Mouse (Mus musculus) forebrain, embryonic 14.5 days (tissue): ENCODE results near the gene Mettl27. TPM values are rescaled to one million over a fixed set of nuclear protein-coding genes. Genes with fewer than 3 reads are reported as not detected.

Source experiments
- ATAC-seq: fragments of 200-750 bp; cut with Nextera tagmentation; 2 replicates; pipeline ENCODE4 v1.8.0; 2017; ENCODE audit warnings: mild to moderate bottlenecking, moderate library complexity
- DNase-seq: peaks from one replicate; pipeline ENCODE4 v3.0.0-alpha.2; 2015; ENCODE audit warnings: low spot score
- H3K27ac ChIP-seq: fragments of 300-500 bp; sonication (generic); 2 replicates; pipeline ENCODE4 v1.5.1; 2014; ENCODE audit warnings: low read depth, mild to moderate bottlenecking, control low read depth, low read length, moderate library complexity
- H3K27me3 ChIP-seq: fragments of 300-500 bp; sonication (generic); replicated peaks from 2 replicates; pipeline ENCODE4 v1.6.1; 2014; ENCODE audit warnings: low read length, control low read depth, mixed read lengths; ENCODE audit not compliant: control insufficient read depth, insufficient read depth
- H3K36me3 ChIP-seq: fragments of 300-500 bp; sonication (generic); 2 replicates; pipeline ENCODE4 v1.6.1; 2014; ENCODE audit warnings: low read length, control low read depth; ENCODE audit not compliant: control insufficient read depth, insufficient read depth
- H3K4me1 ChIP-seq: fragments of 300-500 bp; sonication (generic); 2 replicates; pipeline ENCODE4 v1.6.1; 2014; ENCODE audit warnings: antibody characterized with exemption, low read length, control low read depth; ENCODE audit not compliant: control insufficient read depth, insufficient read depth
- H3K4me2 ChIP-seq: fragments of 300-500 bp; sonication (generic); 2 replicates; pipeline ENCODE4 v1.6.1; 2014; ENCODE audit warnings: mild to moderate bottlenecking, control low read depth, low read length
- H3K4me3 ChIP-seq: fragments of 300-500 bp; sonication (generic); 2 replicates; pipeline ENCODE4 v1.5.1; 2014; ENCODE audit warnings: low read depth, low read length, control low read depth
- H3K9ac ChIP-seq: fragments of 300-500 bp; sonication (generic); 2 replicates; pipeline ENCODE4 v1.6.1; 2014; ENCODE audit warnings: mild to moderate bottlenecking, low read length, control low read depth, moderate library complexity
- H3K9me3 ChIP-seq: fragments of 300-500 bp; sonication (generic); replicated peaks from 2 replicates; pipeline ENCODE4 v1.6.1; 2016; ENCODE audit warnings: low read length, control low read depth, mixed read lengths; ENCODE audit not compliant: control insufficient read depth
- WGBS: fragments of 180-500 bp; shearing (Covaris S2); extraction: QIAGEN DNeasy Blood & Tissue Kit; methylation state at CpG from one replicate; pipeline ENCODE4 v1.1.7; 2014; 5-methylcytosine and 5-hydroxymethylcytosine counted together
- polyA plus RNA-seq: library from polyadenylated mRNA; unstranded; fragments of >200 nt; fragmentation: Nextera tagmentation; extraction: Ambion mirVana; gene quantifications from 2 replicates; pipeline ENCODE4 v1.2.1, GENCODE M21; 2014

Mettl27 gene
- polyA plus RNA-seq, result 6.3 and 9.4 TPM in 2 replicates

DNA sequence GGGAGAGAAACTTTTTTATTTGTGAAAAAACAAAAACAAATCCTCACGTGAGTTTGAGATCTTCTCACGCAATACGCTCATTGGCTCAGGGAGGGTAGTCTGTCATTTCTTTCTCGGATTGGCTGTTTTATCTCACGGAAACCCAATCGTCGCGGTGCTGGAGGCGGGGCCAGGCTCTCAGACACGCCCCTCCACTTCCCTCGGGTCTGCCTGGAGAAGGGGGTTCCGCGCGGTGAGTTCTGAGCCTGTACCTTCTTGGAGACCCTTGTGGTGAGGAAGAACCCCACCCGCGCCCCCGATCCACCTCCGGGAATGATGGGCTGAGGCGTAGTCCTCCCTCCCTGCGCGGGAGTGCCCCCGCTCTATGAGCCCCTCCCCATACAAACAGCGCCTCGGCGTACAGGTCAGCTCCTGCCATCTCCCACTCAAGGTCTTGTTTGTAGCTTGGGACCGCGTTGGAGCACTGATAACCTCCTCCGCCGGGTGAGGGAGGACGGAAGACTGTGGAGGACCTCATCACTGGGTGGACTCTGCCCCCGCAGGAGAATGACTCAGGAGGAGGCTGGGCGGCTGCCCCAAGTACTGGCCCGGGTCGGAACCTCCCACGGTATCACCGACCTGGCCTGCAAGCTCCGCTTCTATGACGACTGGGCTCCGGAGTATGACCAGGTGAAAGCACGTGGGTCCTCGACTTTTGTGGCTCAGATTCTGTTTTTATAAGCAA lies at the start of gene Mettl27:
Mettl27 (plus strand) TSS at position 190 of the 724 bp plus-strand sequence.
- Histone ChIP-seq H3K27ac (0 out of 2 replicates have a peak within 1 kb of the TSS, but pooled peaks have one; percentile 27), H3K4me3 (peak within 1 kb of the TSS; percentile 57), H3K36me3 (no peaks in the 10 kb centered on the region), H3K4me1 (0 out of 2 replicates have a peak, but pooled peaks cover 3% of the 10 kb centered on the region), H3K9ac (peak within 1 kb of the TSS; percentile 74), H3K27me3 (no peaks in the 10 kb centered on the region), H3K9me3 (no peaks in the 10 kb centered on the region), H3K4me2 (peak within 1 kb of the TSS; percentile 93)
- ATAC-seq (peak; percentile 98), DNase-seq (peak; percentile 95)
- under 1% methylated on average over 41 of the region's 41 CpGs for WGBS

DNA sequence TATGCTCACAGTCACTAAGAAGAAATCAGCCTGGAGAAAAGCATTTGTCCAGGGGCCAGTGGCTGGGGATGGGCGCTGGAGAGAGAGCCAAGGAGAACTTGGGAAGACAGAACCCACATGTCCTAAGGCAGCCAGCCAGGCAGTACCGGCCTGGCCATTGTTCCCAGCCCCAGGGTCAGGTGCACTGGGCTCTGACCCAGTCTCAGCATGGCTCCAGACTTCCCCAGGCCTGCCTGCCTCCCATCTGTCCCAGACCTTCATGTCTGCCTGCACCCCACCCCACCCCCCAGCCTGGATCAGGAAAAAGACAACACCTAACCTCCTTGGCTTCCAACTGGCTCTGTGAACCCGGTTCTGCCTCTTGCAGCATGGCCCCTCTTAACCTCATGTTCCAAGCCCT lies 49.1 kb upstream of the Mettl27 start:
- no peaks in the 10 kb centered on the region for H3K27me3 ChIP-seq
- no peak overlapping the region for H3K4me2 ChIP-seq
- no peaks in the 10 kb centered on the region for H3K9me3 ChIP-seq
- H3K27ac ChIP-seq, result no peak overlapping the region
- H3K4me1 ChIP-seq, result no peaks in the 10 kb centered on the region
- no peaks in the 10 kb centered on the region for H3K36me3 ChIP-seq
- H3K4me3 ChIP-seq, result no peak overlapping the region
- DNase-seq (no peak), ATAC-seq (no peak)
- 69% methylated on average over 3 of the region's 3 CpGs for WGBS
- no peak overlapping the region for H3K9ac ChIP-seq

DNA sequence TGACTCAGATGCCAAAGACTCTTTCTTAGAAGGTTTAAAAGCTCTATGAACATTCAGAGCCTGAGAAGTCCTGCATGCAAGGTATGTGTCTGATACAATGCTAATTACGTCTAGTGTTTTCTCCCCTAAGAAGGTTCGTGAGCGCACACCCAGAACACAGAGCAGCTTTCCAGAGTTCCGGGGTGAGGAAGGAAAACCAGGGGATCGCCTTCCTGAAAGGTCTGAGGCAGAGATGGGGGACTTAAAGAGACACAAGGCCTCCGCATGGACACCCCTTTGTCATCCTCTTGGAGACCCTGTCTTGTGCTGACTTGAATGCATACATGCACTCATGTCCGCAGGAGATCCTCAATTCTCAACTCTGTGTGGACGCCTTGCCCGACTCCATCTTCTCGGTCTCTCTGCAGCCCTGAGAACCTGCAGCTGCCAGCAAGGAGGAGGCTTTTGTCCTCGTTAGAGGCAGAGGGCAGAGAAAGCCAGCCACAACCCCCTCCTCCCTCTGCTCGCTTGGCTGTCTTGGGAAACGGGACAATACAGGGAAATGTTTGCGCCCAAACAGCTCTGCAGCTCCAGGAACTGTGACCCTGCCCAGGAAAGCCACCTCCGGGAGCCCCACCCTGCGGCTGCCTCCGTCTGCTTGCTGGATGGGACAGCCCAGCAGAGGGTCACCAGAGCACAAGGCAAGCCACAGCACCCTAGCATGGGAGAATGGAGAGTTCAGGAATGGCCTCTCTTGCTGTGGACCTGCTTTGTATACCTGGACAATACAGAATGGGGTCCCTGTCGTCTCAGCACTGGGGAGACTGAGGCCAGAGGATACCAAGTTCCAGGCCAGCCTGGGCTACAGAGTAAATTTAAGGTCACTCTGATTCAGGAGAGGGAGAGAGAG lies 44.5 kb upstream of the Mettl27 start:
- H3K27me3 ChIP-seq, result no peaks in the 10 kb centered on the region
- H3K4me2 ChIP-seq, result no peak overlapping the region
- H3K27ac ChIP-seq, result peak overlapping the region; percentile 39; the same call in 1 of the 2 replicates
- no peaks in the 10 kb centered on the region for H3K36me3 ChIP-seq
- H3K9ac ChIP-seq, result no peak overlapping the region
- no peaks in the 10 kb centered on the region for H3K4me1 ChIP-seq
- ATAC-seq (no peak), DNase-seq (no peak)
- 50% methylated on average over 18 of the region's 18 CpGs for WGBS
- no peak overlapping the region for H3K4me3 ChIP-seq
- H3K9me3 ChIP-seq, result no peaks in the 10 kb centered on the region

DNA sequence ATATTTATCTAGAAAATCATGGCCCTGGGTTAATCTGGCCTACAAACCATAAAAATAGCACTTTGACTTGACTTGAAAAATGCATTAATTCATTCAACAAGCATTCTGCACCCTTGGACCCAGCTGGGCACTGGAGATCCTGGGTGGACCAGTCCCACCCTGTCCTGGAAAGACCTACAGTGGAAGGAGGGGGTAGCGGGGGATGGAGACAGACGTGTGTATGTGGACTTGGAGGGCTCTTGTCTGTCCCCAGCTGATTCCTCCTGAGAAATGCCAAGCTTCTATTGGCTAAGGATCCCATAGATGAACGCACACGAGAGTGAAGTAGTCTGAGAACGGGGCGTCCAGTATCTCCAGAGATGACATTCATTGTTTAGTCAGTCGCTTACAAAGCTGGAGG lies 43.7 kb upstream of the Mettl27 start:
- DNase-seq, result no peak
- Histone ChIP-seq H3K27ac (no peak overlapping the region), H3K9ac (no peak overlapping the region), H3K36me3 (no peaks in the 10 kb centered on the region), H3K9me3 (no peaks in the 10 kb centered on the region), H3K27me3 (no peaks in the 10 kb centered on the region), H3K4me2 (no peak overlapping the region), H3K4me3 (no peak overlapping the region), H3K4me1 (no peaks in the 10 kb centered on the region)
- WGBS, result 84% methylated on average over 7 of the region's 7 CpGs
- ATAC-seq, result no peak

DNA sequence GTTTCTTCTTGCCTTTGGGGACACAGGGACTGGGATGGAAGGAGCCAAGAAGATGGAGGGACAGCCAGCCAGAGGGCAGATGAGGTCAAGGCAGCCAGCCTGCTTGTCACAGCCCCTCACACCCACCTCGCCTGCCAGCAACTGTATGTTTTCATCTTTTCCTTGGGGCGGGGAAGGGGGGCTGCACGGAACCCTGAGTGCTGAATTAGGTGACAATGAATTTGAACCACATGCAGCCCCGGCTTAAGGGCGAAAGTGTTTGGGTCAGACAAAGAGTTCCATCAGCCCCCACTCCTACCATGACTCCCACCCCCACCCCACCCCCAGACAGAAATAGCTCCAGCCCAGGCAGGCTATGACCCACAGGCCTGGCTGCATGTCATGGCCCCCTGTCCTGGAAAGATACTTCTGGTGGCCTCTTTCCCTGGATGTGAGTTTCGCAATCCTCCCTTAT lies 41.5 kb upstream of the Mettl27 start:
- Histone ChIP-seq H3K27ac (no peak overlapping the region), H3K36me3 (no peaks in the 10 kb centered on the region), H3K9ac (no peak overlapping the region), H3K27me3 (no peaks in the 10 kb centered on the region), H3K4me3 (no peak overlapping the region), H3K4me1 (no peaks in the 10 kb centered on the region), H3K4me2 (no peak overlapping the region), H3K9me3 (no peaks in the 10 kb centered on the region)
- ATAC-seq (no peak), DNase-seq (no peak)
- 90% methylated on average over 6 of the region's 6 CpGs for WGBS

DNA sequence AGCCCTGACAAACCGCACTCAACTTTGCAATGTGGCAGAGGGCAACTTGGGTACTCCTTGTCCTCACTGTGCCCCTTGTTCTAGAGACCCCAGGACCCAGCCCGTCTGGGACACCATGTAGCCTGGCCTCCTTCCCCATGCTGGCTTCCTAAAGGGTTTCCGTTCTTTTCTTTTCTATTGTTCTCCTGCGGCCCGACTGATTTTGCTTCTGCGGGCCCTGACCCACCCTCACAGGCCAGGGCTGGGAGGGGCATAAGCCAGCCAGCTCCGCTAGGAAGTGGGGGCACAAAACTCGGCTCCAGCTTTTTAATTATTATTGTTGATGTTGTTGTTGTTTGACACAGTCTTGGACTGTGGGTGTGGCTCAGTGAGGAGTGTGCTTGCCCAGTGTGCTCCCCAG lies 40.6 kb upstream of the Mettl27 start:
- Histone ChIP-seq H3K27ac (no peak overlapping the region), H3K4me2 (no peak overlapping the region), H3K9me3 (no peaks in the 10 kb centered on the region), H3K4me3 (no peak overlapping the region), H3K27me3 (no peaks in the 10 kb centered on the region), H3K9ac (no peak overlapping the region), H3K4me1 (no peaks in the 10 kb centered on the region), H3K36me3 (no peaks in the 10 kb centered on the region)
- no peak for DNase-seq
- no peak for ATAC-seq
- 58% methylated on average over 8 of the region's 8 CpGs for WGBS

DNA sequence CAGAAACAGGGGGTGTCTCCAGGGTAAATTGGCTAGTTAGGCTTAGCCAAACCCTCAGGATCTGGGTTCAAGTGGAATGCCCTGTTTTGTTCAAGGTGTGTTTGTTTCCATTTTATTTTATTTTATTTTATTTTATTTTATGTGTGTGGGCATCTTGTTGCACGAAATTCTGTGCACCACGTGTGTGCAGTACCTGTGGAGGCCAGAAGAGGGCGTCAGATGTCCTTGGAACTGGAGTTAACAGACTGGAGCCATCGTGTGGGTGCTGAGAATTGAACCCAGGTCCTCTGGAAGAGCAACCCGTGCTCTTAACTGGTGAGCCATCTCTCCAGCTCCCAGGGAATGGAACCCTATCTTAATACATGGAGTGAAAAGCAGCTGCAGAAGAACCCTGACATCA lies 39.5 kb upstream of the Mettl27 start:
- DNase-seq, result no peak
- H3K27ac ChIP-seq, result no peak overlapping the region

DNA sequence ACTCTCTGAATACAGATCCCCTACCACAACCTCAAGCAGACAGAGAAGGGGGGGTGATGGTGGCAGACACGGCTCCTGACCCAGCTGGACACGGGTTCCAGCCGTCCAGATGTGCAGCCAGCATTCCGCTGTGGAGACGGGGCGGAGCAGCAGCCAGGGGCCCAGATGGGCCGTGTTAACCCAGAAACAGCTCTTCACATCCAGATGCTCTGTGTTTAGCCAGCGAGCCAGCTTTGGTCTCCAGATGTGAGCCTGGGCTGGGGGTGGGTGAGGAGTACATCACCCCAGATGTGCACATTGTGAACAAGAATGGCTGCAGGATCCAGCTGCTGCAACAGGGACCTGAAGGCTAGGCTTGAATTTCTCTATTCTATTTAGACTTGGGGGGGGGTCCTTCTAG lies 36.9 kb upstream of the Mettl27 start:
- no peaks in the 10 kb centered on the region for H3K4me1 ChIP-seq
- H3K9ac ChIP-seq, result no peak overlapping the region
- H3K27ac ChIP-seq, result no peak overlapping the region
- no peak for ATAC-seq
- 78% methylated on average over 8 of the region's 8 CpGs for WGBS
- H3K4me2 ChIP-seq, result no peak overlapping the region
- no peaks in the 10 kb centered on the region for H3K27me3 ChIP-seq
- no peaks in the 10 kb centered on the region for H3K36me3 ChIP-seq
- no peak for DNase-seq
- no peak overlapping the region for H3K4me3 ChIP-seq
- H3K9me3 ChIP-seq, result no peaks in the 10 kb centered on the region

More for the DNA sequence above, 39.5 kb upstream of the Mettl27 start:
- H3K4me3 ChIP-seq, result no peak overlapping the region
- no peak overlapping the region for H3K4me2 ChIP-seq
- no peak overlapping the region for H3K9ac ChIP-seq
- WGBS, result 83% methylated on average over 5 of the region's 5 CpGs
- H3K4me1 ChIP-seq, result no peaks in the 10 kb centered on the region
- ATAC-seq, result no peak
- no peaks in the 10 kb centered on the region for H3K9me3 ChIP-seq
- H3K36me3 ChIP-seq, result no peaks in the 10 kb centered on the region
- no peaks in the 10 kb centered on the region for H3K27me3 ChIP-seq

DNA sequence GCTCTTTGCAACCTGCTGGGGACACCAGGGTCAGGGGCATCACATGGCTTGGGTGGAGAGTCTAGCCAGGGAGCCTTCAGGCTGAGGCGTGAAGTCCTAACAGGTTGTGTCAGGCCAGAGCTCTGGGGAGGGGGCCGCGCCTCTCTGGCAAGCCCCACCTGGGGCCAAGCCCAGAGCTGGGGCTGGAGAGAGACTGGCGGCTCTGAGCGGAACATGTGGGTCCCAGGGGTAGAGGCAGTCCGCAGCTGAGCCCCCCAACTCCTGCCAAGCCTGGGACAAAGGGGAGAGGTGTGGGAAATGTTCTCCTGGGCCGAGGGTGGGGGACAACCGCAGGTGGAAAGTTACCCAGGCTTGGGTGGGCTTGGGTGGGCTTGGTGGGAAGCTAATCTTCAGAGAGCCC lies 35.2 kb upstream of the Mettl27 start:
- 88% methylated on average over 8 of the region's 8 CpGs for WGBS
- no peak for ATAC-seq

More for the DNA sequence above, 35.2 kb upstream of the Mettl27 start:
- Histone ChIP-seq H3K9ac (no peak overlapping the region), H3K4me3 (no peak overlapping the region), H3K9me3 (no peaks in the 10 kb centered on the region), H3K36me3 (no peaks in the 10 kb centered on the region), H3K4me2 (no peak overlapping the region), H3K27me3 (no peaks in the 10 kb centered on the region), H3K27ac (no peak overlapping the region), H3K4me1 (no peaks in the 10 kb centered on the region)
- no peak for DNase-seq
